In genomic region chr2:68221226-68221625, GRCm38 (mm10) we compare ENCODE assay signal across 8 mouse cellular contexts.
DNase-seq lines count a peak whose midpoint lies in the region; ATAC-seq and TF ChIP-seq lines count a peak whose summit lies in the region.
"Had no signal": no experiment of that assay in that cellular context is flagged by ENCODE, and none has a peak within 500 bp of the region (broad histone marks: within the 10 kb centered on the region; RNA-seq: fewer than 3 reads in every experiment).

No protein-coding gene starts in this region.

- ATAC-seq in Patski = no peak
- ATAC-seq in embryonic facial prominence, embryonic 12.5 days (ENCODE audit: insufficient number of reproducible peaks, insufficient read depth, low FRiP score, low TSS enrichment) = 0 out of 2 replicates have a peak, but pooled peaks have one; percentile 47

- CTCF ChIA-PET in Patski (lab: Charles Lee) = interaction anchor here (1.0 to 1.7 kb wide), 4 partner anchors 15 to 129 kb away, joined by 3 to 6 read pairs (median 3); no protein-coding TSS in a partner anchor

- no peak overlapping the region for H3K27ac ChIP-seq in layer of hippocampus, adult 2 months
- H3K27ac ChIP-seq in embryonic facial prominence, embryonic 12.5 days = no peak overlapping the region

- peaks cover 3% of the 10 kb centered on the region; the same call in 1 of the 2 replicates for H3K36me3 ChIP-seq in embryonic facial prominence, embryonic 12.5 days

- 0 out of 2 replicates have a peak, but pooled peaks cover 2% of the 10 kb centered on the region for H3K4me1 ChIP-seq in embryonic facial prominence, embryonic 12.5 days

- POLR2A ChIA-PET in Patski (lab: Charles Lee) = no interaction called here

- H3K9ac ChIP-seq in embryonic facial prominence, embryonic 12.5 days = no peak overlapping the region

- H3K4me2 ChIP-seq in embryonic facial prominence, embryonic 12.5 days (replicated peaks) = no peak overlapping the region

- peak; percentile 76 for TF ChIP-seq CTCF in layer of hippocampus, adult 2 months (conservative IDR thresholded peaks at IDR 0.05)
- TF ChIP-seq CTCF in Patski (IDR thresholded peaks at IDR 0.05) = peak; percentile 41

- no peaks in the 10 kb centered on the region for H3K9me3 ChIP-seq in embryonic facial prominence, embryonic 12.5 days

- peak; percentile 13 to 29 for DNase-seq in layer of hippocampus, adult 2 months (ENCODE audit: low spot score in 2 of 2)
- DNase-seq in layer of hippocampus, postnatal 14 days (ENCODE audit: low spot score in 2 of 2) = no peak
- DNase-seq in Patski (ENCODE audit: low read depth, low spot score) = no peak
- peak; percentile 42 for DNase-seq in mesoderm, embryonic 11.5 days (ENCODE audit: low read depth, low spot score)
- DNase-seq in right cerebral cortex, postnatal 4 days = no peak
- DNase-seq in cerebellum, postnatal 36 days = no peak
- DNase-seq: adrenal gland, adult 2 months had no signal

- WGBS in embryonic facial prominence, embryonic 12.5 days = 59% methylated on average over 4 of the region's 4 CpGs

- in situ Hi-C loops in Patski (cut with MboI; ENCODE audit: low pct_unique_long_range_greater_than_20kb) = no loop called here

- no peak overlapping the region for H3K4me3 ChIP-seq in layer of hippocampus, adult 2 months
- H3K4me3 ChIP-seq in embryonic facial prominence, embryonic 12.5 days = no peak overlapping the region

- no peaks in the 10 kb centered on the region for H3K27me3 ChIP-seq in Patski
- H3K27me3 ChIP-seq in embryonic facial prominence, embryonic 12.5 days = no peaks in the 10 kb centered on the region

Comparison
In these comparisons a context has a peak if more than half of its experiments do, and no peak if none do; other contexts are left out.
1. DNase-seq: peak in layer of hippocampus, adult 2 months (2 of 2) and mesoderm, embryonic 11.5 days (single experiment); none in layer of hippocampus, postnatal 14 days (0 of 2), Patski (single experiment), right cerebral cortex, postnatal 4 days (single experiment) and cerebellum, postnatal 36 days (0 of 2).